7 mouse cellular contexts compared by ENCODE assay signal in the genomic region with DNA sequence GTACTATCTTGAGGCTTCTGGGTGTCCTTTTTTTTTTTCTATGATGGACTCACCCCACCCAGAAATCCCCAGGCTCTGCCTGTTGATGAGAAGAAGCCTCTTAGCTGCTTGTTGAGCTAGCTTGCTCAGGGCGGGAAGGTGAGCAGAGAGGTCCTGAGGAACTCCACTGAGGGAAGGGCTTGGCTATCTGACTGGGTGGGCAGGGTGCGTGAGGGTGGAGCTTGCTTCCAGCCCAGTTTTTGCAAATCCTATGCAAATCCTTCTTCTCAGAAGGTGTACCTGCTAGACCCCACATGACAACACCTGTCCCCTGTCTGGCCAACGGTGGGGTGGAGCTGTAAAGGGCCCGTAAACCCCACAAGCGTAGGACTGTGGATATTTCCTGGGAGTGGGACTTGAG. TPM values are rescaled to one million over a fixed set of nuclear protein-coding genes. Genes with fewer than 3 reads are reported as not detected.
A peak's percentile ranks its signal among the peaks of the same experiment; 100 is the strongest.
DNase-seq lines count a peak whose midpoint lies in the region; ATAC-seq and TF ChIP-seq lines count a peak whose summit lies in the region.

A gene (minus strand): TSS at position 349 of the 400 bp plus-strand sequence.

- H3K4me1 ChIP-seq in thymus, adult 2 months (replicated peaks; ENCODE audit: control insufficient read depth, insufficient read depth, low read length), result peaks cover 56% of the 10 kb centered on the region
- peaks cover 54% of the 10 kb centered on the region for H3K4me1 ChIP-seq in embryonic facial prominence, embryonic 10.5 days
- H3K4me1 ChIP-seq in heart, embryonic 16.5 days (ENCODE audit: control insufficient read depth, insufficient read depth, low read length), result peaks cover 4% of the 10 kb centered on the region; the same call in 1 of the 2 replicates
- H3K4me1 ChIP-seq in neural tube, embryonic 13.5 days (replicated peaks), result peaks cover 28% of the 10 kb centered on the region

- 80% methylated on average over 5 of the region's 5 CpGs for WGBS in thymus, adult 2 months
- WGBS in embryonic facial prominence, embryonic 10.5 days, result 41% methylated on average over 5 of the region's 5 CpGs
- WGBS in heart, embryonic 16.5 days, result 61% methylated on average over 5 of the region's 5 CpGs
- 59% methylated on average over 5 of the region's 5 CpGs for WGBS in neural tube, embryonic 13.5 days

- ATAC-seq in heart, embryonic 16.5 days (replicated peaks; ENCODE audit: extremely low read depth, insufficient read depth, low FRiP score), result no peak
- no peak for ATAC-seq in neural tube, embryonic 13.5 days (ENCODE audit: low read depth)

- H3K4me3 ChIP-seq in thymus, adult 2 months (ENCODE audit: control insufficient read depth, insufficient read depth, low read length), result no peak within 1 kb of the TSS
- no peak within 1 kb of the TSS; the same call in 1 of the 2 replicates for H3K4me3 ChIP-seq in embryonic facial prominence, embryonic 10.5 days
- no peak within 1 kb of the TSS for H3K4me3 ChIP-seq in heart, embryonic 16.5 days (ENCODE audit: low read length)
- no peak within 1 kb of the TSS for H3K4me3 ChIP-seq in neural tube, embryonic 13.5 days

- peak within 1 kb of the TSS; percentile 83 for H3K27ac ChIP-seq in thymus, adult 2 months (ENCODE audit: control insufficient read depth, insufficient read depth, low read length)
- H3K27ac ChIP-seq in embryonic facial prominence, embryonic 10.5 days (replicated peaks), result peak within 1 kb of the TSS; percentile 7; the same call in 1 of the 2 replicates
- H3K27ac ChIP-seq in heart, embryonic 16.5 days (ENCODE audit: low read length), result peak within 1 kb of the TSS; percentile 5; the same call in 1 of the 2 replicates
- H3K27ac ChIP-seq in neural tube, embryonic 13.5 days (replicated peaks), result no peak within 1 kb of the TSS

- no peaks in the 10 kb centered on the region for H3K27me3 ChIP-seq in thymus, adult 2 months (ENCODE audit: control insufficient read depth, insufficient read depth, low read length)
- peaks cover 34% of the 10 kb centered on the region for H3K27me3 ChIP-seq in embryonic facial prominence, embryonic 10.5 days (replicated peaks; ENCODE audit: low read depth, poor library complexity, severe bottlenecking)
- peaks cover 4% of the 10 kb centered on the region; the same call in 1 of the 2 replicates for H3K27me3 ChIP-seq in heart, embryonic 16.5 days (ENCODE audit: control insufficient read depth, insufficient read depth, low read length)
- H3K27me3 ChIP-seq in neural tube, embryonic 13.5 days, result peaks cover 5% of the 10 kb centered on the region; the same call in 1 of the 2 replicates

- no peak for DNase-seq in thymus, adult 2 months
- no peak for DNase-seq in thymus, adult 18-20 months
- DNase-seq in embryonic facial prominence, embryonic 10.5 days (ENCODE audit: low spot score), result no peak
- DNase-seq in left cerebral cortex, postnatal 36 days (ENCODE audit: low spot score in 2 of 2), result no peak
- no peak for DNase-seq in urinary bladder, adult 18-20 months (ENCODE audit: low spot score in 2 of 2)

- no peaks in the 10 kb centered on the region for H3K36me3 ChIP-seq in thymus, adult 2 months (ENCODE audit: control insufficient read depth, insufficient read depth, low read length)
- no peaks in the 10 kb centered on the region for H3K36me3 ChIP-seq in embryonic facial prominence, embryonic 10.5 days (replicated peaks)
- H3K36me3 ChIP-seq in heart, embryonic 16.5 days (ENCODE audit: control insufficient read depth, insufficient read depth), result no peaks in the 10 kb centered on the region
- H3K36me3 ChIP-seq in neural tube, embryonic 13.5 days, result no peaks in the 10 kb centered on the region

- H3K9me3 ChIP-seq in embryonic facial prominence, embryonic 10.5 days, result no peaks in the 10 kb centered on the region
- no peaks in the 10 kb centered on the region for H3K9me3 ChIP-seq in heart, embryonic 16.5 days (replicated peaks; ENCODE audit: control insufficient read depth, low read length)
- H3K9me3 ChIP-seq in neural tube, embryonic 13.5 days, result no peaks in the 10 kb centered on the region

- TF ChIP-seq POLR2A in thymus, adult 2 months (IDR thresholded peaks at IDR 0.05; ENCODE audit: control insufficient read depth, extremely low read depth, insufficient read depth, low read length, poor library complexity), result no peak

- no peak within 1 kb of the TSS for H3K4me2 ChIP-seq in heart, embryonic 16.5 days (ENCODE audit: low read depth, low read length)
- H3K4me2 ChIP-seq in neural tube, embryonic 13.5 days, result no peak within 1 kb of the TSS

- no peak for TF ChIP-seq CTCF in thymus, adult 2 months (IDR thresholded peaks at IDR 0.05; ENCODE audit: borderline replicate concordance, control insufficient read depth, extremely low read depth, insufficient read depth, low read length, poor library complexity)

- no peak within 1 kb of the TSS for H3K9ac ChIP-seq in heart, embryonic 16.5 days (ENCODE audit: low read length)
- peak within 1 kb of the TSS; percentile 22; the same call in 1 of the 2 replicates for H3K9ac ChIP-seq in neural tube, embryonic 13.5 days

- intact Hi-C loops in left cerebral cortex, postnatal 36 days (cut with DNase I), result no loop called here

RNA-seq across cellular contexts. Expression of the gene that starts here (rescaled TPM):
- polyA plus RNA-seq in thymus, adult 2 months (2012; rRNA removed), result 245 and 301 TPM in 2 replicates
- 33.2 and 38.3 TPM in 2 replicates for polyA plus RNA-seq in embryonic facial prominence, embryonic 10.5 days (2016; fragmentation: Nextera tagmentation; extraction: Ambion mirVana)
- polyA plus RNA-seq in heart, embryonic 16.5 days (2015; fragmentation: Nextera tagmentation; extraction: Ambion mirVana), result 20.4 and 29.9 TPM in 2 replicates
- total RNA-seq in left cerebral cortex, postnatal 36 days (2021), result 10 to 100 TPM; 36.7 to 38.6 TPM
- polyA plus RNA-seq in neural tube, embryonic 13.5 days (2015; fragmentation: Nextera tagmentation; extraction: Ambion mirVana), result 43.7 and 43.9 TPM in 2 replicates
